Mouse (Mus musculus): ENCODE data around the gene Acvr2b. TPM values are rescaled to one million over a fixed set of nuclear protein-coding genes. Genes with fewer than 3 reads are reported as not detected.

The Acvr2b gene
- polyA plus RNA-seq, 1 experiment = 1.3 TPM

DNA sequence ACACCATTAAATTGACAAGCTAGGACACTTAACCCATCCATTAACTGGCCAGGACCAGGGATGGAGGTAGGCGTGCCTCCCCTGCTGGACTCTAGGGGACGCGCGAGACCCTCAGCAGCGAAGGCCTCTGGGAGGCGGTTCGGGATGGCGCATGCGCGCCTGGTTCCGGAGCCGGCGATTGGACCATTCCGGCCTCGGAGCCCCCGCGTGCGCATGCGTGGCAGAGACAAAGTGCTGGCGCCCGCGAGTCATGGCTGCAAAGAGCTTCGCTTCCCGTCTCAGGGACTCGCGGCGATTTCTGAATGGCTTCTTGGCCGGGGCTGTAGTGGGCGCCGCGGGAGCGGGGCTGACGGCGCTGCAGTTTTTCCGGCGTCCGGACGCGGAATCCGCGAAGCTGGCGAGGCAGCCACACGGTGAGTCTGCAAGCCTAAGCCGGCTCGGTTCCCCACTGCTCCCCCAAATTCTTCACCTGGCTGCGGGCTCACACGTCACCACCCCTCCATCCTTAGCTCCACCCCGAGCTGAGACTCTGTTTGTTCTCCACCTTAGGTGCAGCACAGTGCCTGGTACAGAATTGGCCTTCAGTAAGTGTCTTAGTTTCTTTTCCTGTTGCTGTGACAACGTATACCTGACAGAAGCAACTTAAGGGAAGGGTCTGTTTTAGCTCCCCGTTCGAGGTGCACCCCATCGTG lies 43.0 kb downstream of the Acvr2b start, which contains the start of gene Exog:
TSS of gene Exog (plus strand) at position 206 of the 692 bp plus-strand sequence.
- peak within 1 kb of the TSS; percentile 72 for H3K4me3 ChIP-seq (ENCODE audit: extremely low read depth, insufficient read depth, insufficient read length)
- H3K36me3 ChIP-seq (ENCODE audit: control insufficient read depth, insufficient read depth, low read length) = peaks cover 12% of the 10 kb centered on the region
- DNase-seq (ENCODE audit: low read depth in 1 of 2, low spot score in 2 of 2) = peak; percentile 83 to 96
- H3K4me1 ChIP-seq (ENCODE audit: control insufficient read depth, insufficient read depth, insufficient read length) = peaks cover 5% of the 10 kb centered on the region; the same call in 1 of the 2 replicates
- H3K27ac ChIP-seq (ENCODE audit: insufficient read depth, low read length) = peak within 1 kb of the TSS; percentile 61; the same call in 1 of the 2 replicates
- no peaks in the 10 kb centered on the region for H3K27me3 ChIP-seq (ENCODE audit: control insufficient read depth, insufficient read depth, low read length)
- TF ChIP-seq CTCF (IDR thresholded peaks at IDR 0.05; ENCODE audit: extremely low read depth, insufficient read depth, insufficient read length, insufficient replicate concordance) = peak; percentile 59; the same call in 1 of the 2 replicates
- no peak for TF ChIP-seq POLR2A (IDR thresholded peaks at IDR 0.05; ENCODE audit: low read depth, low read length)
- under 1% methylated on average over 52 of the region's 52 CpGs for WGBS

DNA sequence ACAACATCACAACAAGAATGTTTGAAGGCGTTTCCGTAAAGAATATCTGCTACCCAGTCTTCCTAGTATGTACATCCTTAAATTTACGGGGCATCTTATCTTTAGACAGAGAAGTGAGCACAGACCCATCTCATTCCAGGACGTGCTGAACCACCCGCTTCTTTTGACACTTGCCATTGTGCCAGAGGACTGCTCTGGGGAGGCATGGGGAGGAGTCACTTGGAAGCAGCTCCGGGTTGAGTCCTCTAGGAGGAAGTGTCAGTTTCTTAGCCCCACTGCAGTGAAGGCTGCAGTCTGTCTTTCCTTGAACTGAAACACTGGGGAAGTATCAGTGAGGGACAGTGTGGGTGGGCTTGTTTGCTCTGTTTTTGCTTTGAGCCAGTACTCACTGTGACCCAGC lies 43.8 kb downstream of the Acvr2b start:
- Histone ChIP-seq H3K36me3 (ENCODE audit: control insufficient read depth, insufficient read depth, low read length) (peaks cover 16% of the 10 kb centered on the region), H3K27me3 (ENCODE audit: control insufficient read depth, insufficient read depth, low read length) (no peaks in the 10 kb centered on the region), H3K27ac (ENCODE audit: insufficient read depth, low read length) (no peak overlapping the region), H3K4me3 (ENCODE audit: extremely low read depth, insufficient read depth, insufficient read length) (peak overlapping the region; percentile 4; the same call in 1 of the 2 replicates), H3K4me1 (ENCODE audit: control insufficient read depth, insufficient read depth, insufficient read length) (peaks cover 5% of the 10 kb centered on the region; the same call in 1 of the 2 replicates)
- no peak for DNase-seq (ENCODE audit: low read depth in 1 of 2, low spot score in 2 of 2)
- TF ChIP-seq CTCF (IDR thresholded peaks at IDR 0.05; ENCODE audit: extremely low read depth, insufficient read depth, insufficient read length, insufficient replicate concordance) (no peak), POLR2A (IDR thresholded peaks at IDR 0.05; ENCODE audit: low read depth, low read length) (no peak)
- WGBS = 8% methylated on average over 6 of the region's 6 CpGs

DNA sequence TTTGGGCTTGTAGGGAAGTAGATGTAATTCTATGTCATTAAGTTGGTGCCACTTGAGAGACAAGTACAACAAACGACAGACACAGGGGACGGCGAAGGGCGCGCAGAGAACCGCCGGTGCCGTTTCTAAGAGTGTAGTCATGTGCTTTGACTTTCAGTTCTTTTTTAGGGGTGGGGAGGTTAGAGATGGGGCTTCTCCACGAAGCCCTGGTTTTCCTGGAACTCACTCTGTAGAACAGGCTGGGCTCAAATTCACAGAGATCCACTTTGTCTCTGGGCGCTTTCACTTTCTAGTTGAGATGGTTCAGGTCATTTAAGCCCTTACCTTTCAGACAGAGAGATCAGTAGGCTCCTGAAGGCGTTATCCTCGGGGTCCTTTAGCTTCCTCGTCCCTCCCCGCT lies 54.0 kb downstream of the Acvr2b start:
- TF ChIP-seq POLR2A (IDR thresholded peaks at IDR 0.05; ENCODE audit: low read depth, low read length) = no peak
- TF ChIP-seq CTCF (IDR thresholded peaks at IDR 0.05; ENCODE audit: extremely low read depth, insufficient read depth, insufficient read length, insufficient replicate concordance) = no peak
- WGBS = 90% methylated on average over 14 of the region's 14 CpGs
- H3K27me3 ChIP-seq (ENCODE audit: control insufficient read depth, insufficient read depth, low read length) = no peaks in the 10 kb centered on the region
- no peaks in the 10 kb centered on the region for H3K4me1 ChIP-seq (ENCODE audit: control insufficient read depth, insufficient read depth, insufficient read length)
- DNase-seq (ENCODE audit: low read depth in 1 of 2, low spot score in 2 of 2) = no peak
- H3K36me3 ChIP-seq (ENCODE audit: control insufficient read depth, insufficient read depth, low read length) = peaks cover 5% of the 10 kb centered on the region
- H3K4me3 ChIP-seq (ENCODE audit: extremely low read depth, insufficient read depth, insufficient read length) = no peak overlapping the region
- no peak overlapping the region for H3K27ac ChIP-seq (ENCODE audit: insufficient read depth, low read length)

DNA sequence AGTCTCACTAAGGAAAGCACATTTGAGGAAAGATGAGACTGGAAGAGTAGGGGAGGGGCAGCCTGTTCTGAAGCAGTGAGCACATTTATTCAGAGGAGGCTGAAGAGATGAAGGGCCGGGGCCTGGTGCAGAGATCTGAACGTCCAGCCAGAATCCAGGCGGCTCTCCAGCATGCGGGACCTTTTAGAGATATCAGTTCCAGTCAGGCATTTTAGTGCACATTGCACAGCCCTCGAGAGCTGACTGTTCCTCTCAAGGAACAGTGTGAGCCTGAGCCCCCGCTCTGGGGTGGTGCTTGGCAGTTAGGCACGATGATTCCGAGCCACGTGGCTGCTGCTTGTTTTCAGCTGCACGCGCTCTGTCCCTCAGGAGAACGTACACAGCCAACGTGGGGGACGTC lies 55.2 kb downstream of the Acvr2b start:
- no peak for DNase-seq (ENCODE audit: low read depth in 1 of 2, low spot score in 2 of 2)
- TF ChIP-seq POLR2A (IDR thresholded peaks at IDR 0.05; ENCODE audit: low read depth, low read length) = no peak
- TF ChIP-seq CTCF (IDR thresholded peaks at IDR 0.05; ENCODE audit: extremely low read depth, insufficient read depth, insufficient read length, insufficient replicate concordance) = no peak
- no peaks in the 10 kb centered on the region for H3K27me3 ChIP-seq (ENCODE audit: control insufficient read depth, insufficient read depth, low read length)
- 94% methylated on average over 14 of the region's 14 CpGs for WGBS
- H3K4me3 ChIP-seq (ENCODE audit: extremely low read depth, insufficient read depth, insufficient read length) = no peak overlapping the region
- H3K4me1 ChIP-seq (ENCODE audit: control insufficient read depth, insufficient read depth, insufficient read length) = no peaks in the 10 kb centered on the region
- no peak overlapping the region for H3K27ac ChIP-seq (ENCODE audit: insufficient read depth, low read length)
- H3K36me3 ChIP-seq (ENCODE audit: control insufficient read depth, insufficient read depth, low read length) = no peaks in the 10 kb centered on the region; the same call in 1 of the 2 replicates

DNA sequence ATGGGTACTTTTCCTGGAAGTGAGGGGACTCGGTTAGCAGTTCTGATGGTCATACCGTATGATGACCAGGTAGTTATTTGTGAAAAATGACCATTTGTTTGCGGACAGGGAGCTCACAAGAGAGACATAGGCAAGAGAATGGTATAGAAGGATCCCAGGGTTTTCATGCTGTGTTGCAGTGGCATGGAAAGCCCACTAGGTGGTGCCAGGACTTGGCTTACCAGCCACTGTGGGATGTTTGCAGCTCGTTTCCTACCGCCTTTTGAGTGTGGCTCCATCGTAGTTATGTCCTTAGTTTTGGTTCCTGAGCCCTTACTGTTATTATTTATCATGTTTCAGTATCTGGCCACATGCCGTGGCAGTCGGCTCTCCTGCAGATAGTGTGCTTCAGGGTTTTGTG lies 58.5 kb downstream of the Acvr2b start:
- Histone ChIP-seq H3K36me3 (ENCODE audit: control insufficient read depth, insufficient read depth, low read length) (peaks cover 9% of the 10 kb centered on the region), H3K27ac (ENCODE audit: insufficient read depth, low read length) (no peak overlapping the region), H3K4me1 (ENCODE audit: control insufficient read depth, insufficient read depth, insufficient read length) (no peaks in the 10 kb centered on the region), H3K4me3 (ENCODE audit: extremely low read depth, insufficient read depth, insufficient read length) (no peak overlapping the region), H3K27me3 (ENCODE audit: control insufficient read depth, insufficient read depth, low read length) (no peaks in the 10 kb centered on the region)
- TF ChIP-seq CTCF (IDR thresholded peaks at IDR 0.05; ENCODE audit: extremely low read depth, insufficient read depth, insufficient read length, insufficient replicate concordance) (peak; percentile 55; the same call in 1 of the 2 replicates), POLR2A (IDR thresholded peaks at IDR 0.05; ENCODE audit: low read depth, low read length) (no peak)
- 52% methylated on average over 8 of the region's 8 CpGs for WGBS
- DNase-seq (ENCODE audit: low read depth in 1 of 2, low spot score in 2 of 2) = peak; percentile 3 to 36

DNA sequence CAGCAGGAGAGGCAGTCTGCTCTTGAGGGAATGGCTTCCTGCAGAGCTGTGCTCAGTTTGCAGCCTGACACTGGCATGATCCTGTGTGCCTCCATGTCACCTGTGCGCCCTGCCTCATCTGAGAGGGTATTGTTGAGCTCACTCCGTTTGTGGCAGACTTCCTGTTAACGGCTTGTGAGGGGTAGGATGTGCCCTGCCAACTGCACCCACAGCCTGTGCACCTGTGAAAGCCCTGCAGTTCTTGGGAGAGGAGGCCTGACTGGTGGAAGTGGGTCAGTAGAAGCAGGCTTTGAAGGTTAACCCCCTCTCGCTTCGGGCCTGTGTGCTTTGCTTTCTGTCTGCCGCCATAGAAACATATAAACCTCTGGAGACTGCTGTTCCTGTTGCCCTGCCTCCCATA lies 63.1 kb downstream of the Acvr2b start:
- Histone ChIP-seq H3K27ac (ENCODE audit: insufficient read depth, low read length) (no peak overlapping the region), H3K4me1 (ENCODE audit: control insufficient read depth, insufficient read depth, insufficient read length) (no peaks in the 10 kb centered on the region), H3K36me3 (ENCODE audit: control insufficient read depth, insufficient read depth, low read length) (peaks cover 10% of the 10 kb centered on the region), H3K4me3 (ENCODE audit: extremely low read depth, insufficient read depth, insufficient read length) (no peak overlapping the region), H3K27me3 (ENCODE audit: control insufficient read depth, insufficient read depth, low read length) (no peaks in the 10 kb centered on the region)
- no peak for TF ChIP-seq CTCF (IDR thresholded peaks at IDR 0.05; ENCODE audit: extremely low read depth, insufficient read depth, insufficient read length, insufficient replicate concordance)
- no peak for TF ChIP-seq POLR2A (IDR thresholded peaks at IDR 0.05; ENCODE audit: low read depth, low read length)
- WGBS = 65% methylated on average over 6 of the region's 6 CpGs
- no peak for DNase-seq (ENCODE audit: low read depth in 1 of 2, low spot score in 2 of 2)

DNA sequence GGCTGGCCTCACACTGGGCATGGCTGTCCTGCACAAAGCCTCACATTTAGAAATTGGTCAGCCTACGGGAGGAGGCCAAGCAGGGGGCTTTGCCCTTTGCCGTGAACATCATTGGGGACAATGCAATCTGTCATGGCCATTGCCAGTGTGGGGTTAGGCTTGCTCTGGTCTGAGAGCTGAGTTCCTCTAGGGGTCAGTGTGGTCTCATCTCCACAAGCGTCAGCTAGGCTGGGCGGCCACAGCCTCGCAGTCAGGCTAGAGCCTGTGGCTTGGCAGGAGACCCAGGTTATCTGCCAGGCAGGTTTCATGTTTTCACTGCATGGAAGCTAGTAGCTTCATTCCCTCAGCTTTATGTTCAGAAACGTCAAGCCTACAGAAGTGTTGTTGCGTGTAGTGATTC lies 63.7 kb downstream of the Acvr2b start:
- DNase-seq (ENCODE audit: low read depth in 1 of 2, low spot score in 2 of 2) = no peak
- WGBS = 69% methylated on average over 7 of the region's 7 CpGs
- H3K27me3 ChIP-seq (ENCODE audit: control insufficient read depth, insufficient read depth, low read length) = no peaks in the 10 kb centered on the region
- TF ChIP-seq CTCF (IDR thresholded peaks at IDR 0.05; ENCODE audit: extremely low read depth, insufficient read depth, insufficient read length, insufficient replicate concordance) (no peak), POLR2A (IDR thresholded peaks at IDR 0.05; ENCODE audit: low read depth, low read length) (no peak)
- peaks cover 10% of the 10 kb centered on the region for H3K36me3 ChIP-seq (ENCODE audit: control insufficient read depth, insufficient read depth, low read length)
- no peaks in the 10 kb centered on the region for H3K4me1 ChIP-seq (ENCODE audit: control insufficient read depth, insufficient read depth, insufficient read length)
- no peak overlapping the region for H3K4me3 ChIP-seq (ENCODE audit: extremely low read depth, insufficient read depth, insufficient read length)
- H3K27ac ChIP-seq (ENCODE audit: insufficient read depth, low read length) = no peak overlapping the region

All from spleen, adult 2 months (tissue).